Mouse (Mus musculus): ENCODE measurements around the gene Cdk5rap3. TPM values are rescaled to one million over a fixed set of nuclear protein-coding genes. Genes with fewer than 3 reads are reported as not detected.

The Cdk5rap3 gene
- polyA plus RNA-seq (2014; fragmentation: Illumina TruSeq; extraction: RNeasy Lipid Tissue Mini Kit (QIAGEN cat#74804); ENCODE audit: low read depth, low replicate concordance): 22.7 TPM

DNA sequence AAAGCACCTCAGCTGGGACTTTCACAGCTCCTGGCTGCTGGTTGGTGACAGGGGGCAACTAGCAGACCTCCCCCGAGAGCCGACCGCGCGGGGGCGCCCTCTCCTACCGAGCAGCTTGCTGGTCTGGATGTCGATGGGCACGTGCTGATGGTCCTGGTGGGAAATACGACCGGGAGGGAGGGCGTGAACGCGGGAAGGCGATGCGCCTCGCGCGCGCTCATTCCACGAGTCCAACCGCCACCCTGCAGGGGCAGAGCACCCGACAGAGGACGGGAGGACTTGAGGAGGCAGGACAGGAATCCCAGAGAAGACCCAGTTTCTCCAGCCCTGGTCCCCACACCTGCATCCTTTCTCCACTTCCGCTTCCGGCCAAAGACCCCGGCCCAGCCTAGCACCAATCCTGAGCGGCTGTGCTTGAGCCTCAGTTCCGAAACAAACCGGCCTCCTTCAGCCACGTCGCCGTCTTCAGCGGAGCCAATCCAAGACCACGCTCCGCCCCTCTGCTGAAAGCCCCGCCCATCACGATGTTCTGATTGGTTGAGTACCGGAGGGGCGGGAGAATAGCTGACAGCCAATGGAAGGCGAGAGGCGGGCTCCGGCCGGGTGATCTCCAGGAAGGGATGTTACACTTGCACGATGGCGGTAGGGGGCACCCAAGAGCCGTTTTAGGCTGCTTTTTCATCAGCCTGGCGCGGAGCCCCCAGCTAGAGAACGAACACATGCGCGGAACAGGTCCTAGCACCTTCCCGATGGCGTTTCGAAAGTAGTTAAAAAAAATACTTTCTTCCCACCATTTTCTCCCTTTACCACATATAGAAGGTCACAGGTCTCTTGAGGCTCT is at the start of gene Cdk5rap3:
Cdk5rap3 (minus strand) TSS at position 453 of the 841 bp plus-strand sequence.

DNA sequence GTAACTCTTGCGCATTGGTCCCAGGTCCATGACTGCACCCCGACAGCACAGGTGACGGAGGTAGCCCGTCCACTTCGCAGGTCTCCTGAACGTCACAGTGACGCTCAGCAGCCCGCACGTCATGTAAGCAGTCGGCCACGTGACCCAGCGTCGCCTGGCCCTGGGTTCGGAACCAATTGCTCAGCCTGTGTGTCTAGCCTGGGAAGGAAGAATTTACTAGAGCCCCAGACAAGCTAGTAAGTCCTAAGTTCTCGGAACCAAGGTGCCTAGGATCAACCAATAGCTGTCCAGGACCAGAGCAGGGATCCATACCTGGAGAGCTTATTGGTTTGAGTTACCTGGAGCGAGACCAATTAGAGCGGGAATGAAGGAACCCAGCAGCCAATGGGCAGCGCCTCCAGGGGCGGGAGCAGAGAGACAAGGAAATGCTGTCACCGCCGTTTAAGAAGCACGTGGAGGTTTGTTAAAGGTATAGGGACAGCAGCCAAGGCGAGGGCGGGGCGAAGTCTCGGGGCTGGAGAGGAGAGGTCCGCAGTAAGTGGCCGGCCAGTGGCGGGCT is 27.5 kb upstream of the Cdk5rap3 start, which contains the start of gene Pnpo:
Pnpo (minus strand) TSS at position 241 of the 559 bp plus-strand sequence.

DNA sequence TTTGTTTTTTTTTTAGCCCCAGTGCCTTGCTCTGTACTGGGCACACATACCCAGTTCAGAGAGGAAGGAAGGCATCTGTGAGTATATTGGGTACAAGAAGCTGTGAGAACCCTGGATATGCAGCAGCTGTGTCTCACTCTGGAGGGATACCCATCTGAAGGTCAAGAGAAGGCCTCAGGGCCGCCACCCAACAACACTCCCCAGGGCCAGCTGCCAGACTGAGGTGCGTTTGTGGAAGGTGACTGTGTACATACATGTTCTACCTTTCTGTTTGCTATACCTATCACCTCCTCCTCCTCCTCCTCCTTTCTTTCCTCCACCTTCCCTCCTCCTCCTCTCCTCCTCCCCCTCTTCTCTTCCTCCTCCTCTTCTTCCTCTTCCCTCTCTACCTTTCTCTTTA is 11.8 kb upstream of the Cdk5rap3 start, which contains the start of gene Prr15l:
Prr15l (plus strand) TSS at position 17 of the 400 bp plus-strand sequence.

Other genes with a start within 250 kb of the Cdk5rap3 start
- gene Snx11, start 138.9 kb downstream of the Cdk5rap3 start, polyA plus RNA-seq (2014; fragmentation: Illumina TruSeq; extraction: RNeasy Lipid Tissue Mini Kit (QIAGEN cat#74804); ENCODE audit: low read depth, low replicate concordance): 2.3 TPM
- gene Cbx1, start 127.4 kb downstream of the Cdk5rap3 start, polyA plus RNA-seq (2014; fragmentation: Illumina TruSeq; extraction: RNeasy Lipid Tissue Mini Kit (QIAGEN cat#74804); ENCODE audit: low read depth, low replicate concordance): 83.3 TPM
- 45.5 TPM for gene Nfe2l1, start 86.5 kb downstream of the Cdk5rap3 start, polyA plus RNA-seq (2014; fragmentation: Illumina TruSeq; extraction: RNeasy Lipid Tissue Mini Kit (QIAGEN cat#74804); ENCODE audit: low read depth, low replicate concordance)
- 14.4 TPM for gene Copz2, start 66.6 kb downstream of the Cdk5rap3 start, polyA plus RNA-seq (2014; fragmentation: Illumina TruSeq; extraction: RNeasy Lipid Tissue Mini Kit (QIAGEN cat#74804); ENCODE audit: low read depth, low replicate concordance)
- 14.7 TPM for gene Prr15l, start 11.6 kb upstream of the Cdk5rap3 start, polyA plus RNA-seq (2014; fragmentation: Illumina TruSeq; extraction: RNeasy Lipid Tissue Mini Kit (QIAGEN cat#74804); ENCODE audit: low read depth, low replicate concordance)
- gene Pnpo, start 27.5 kb upstream of the Cdk5rap3 start, polyA plus RNA-seq (2014; fragmentation: Illumina TruSeq; extraction: RNeasy Lipid Tissue Mini Kit (QIAGEN cat#74804); ENCODE audit: low read depth, low replicate concordance): 16.3 TPM
- gene Sp2, start 66.5 kb upstream of the Cdk5rap3 start, polyA plus RNA-seq (2014; fragmentation: Illumina TruSeq; extraction: RNeasy Lipid Tissue Mini Kit (QIAGEN cat#74804); ENCODE audit: low read depth, low replicate concordance): 2.5 TPM
- gene Sp6, start 96.9 kb upstream of the Cdk5rap3 start, polyA plus RNA-seq (2014; fragmentation: Illumina TruSeq; extraction: RNeasy Lipid Tissue Mini Kit (QIAGEN cat#74804); ENCODE audit: low read depth, low replicate concordance): 0.28 TPM
- gene Scrn2, start 113.4 kb upstream of the Cdk5rap3 start, polyA plus RNA-seq (2014; fragmentation: Illumina TruSeq; extraction: RNeasy Lipid Tissue Mini Kit (QIAGEN cat#74804); ENCODE audit: low read depth, low replicate concordance): not detected
- gene Lrrc46, start 124.9 kb upstream of the Cdk5rap3 start, polyA plus RNA-seq (2014; fragmentation: Illumina TruSeq; extraction: RNeasy Lipid Tissue Mini Kit (QIAGEN cat#74804); ENCODE audit: low read depth, low replicate concordance): 0.81 TPM
- gene Mrpl10, start 125.1 kb upstream of the Cdk5rap3 start, polyA plus RNA-seq (2014; fragmentation: Illumina TruSeq; extraction: RNeasy Lipid Tissue Mini Kit (QIAGEN cat#74804); ENCODE audit: low read depth, low replicate concordance): 18.1 TPM
- not detected for gene Osbpl7, start 134.1 kb upstream of the Cdk5rap3 start, polyA plus RNA-seq (2014; fragmentation: Illumina TruSeq; extraction: RNeasy Lipid Tissue Mini Kit (QIAGEN cat#74804); ENCODE audit: low read depth, low replicate concordance)
- not detected for gene Tbx21, start 198.8 kb upstream of the Cdk5rap3 start, polyA plus RNA-seq (2014; fragmentation: Illumina TruSeq; extraction: RNeasy Lipid Tissue Mini Kit (QIAGEN cat#74804); ENCODE audit: low read depth, low replicate concordance)
- 0.16 TPM for gene Tbkbp1, start 235.0 kb upstream of the Cdk5rap3 start, polyA plus RNA-seq (2014; fragmentation: Illumina TruSeq; extraction: RNeasy Lipid Tissue Mini Kit (QIAGEN cat#74804); ENCODE audit: low read depth, low replicate concordance)

All from kidney, adult 10 weeks (tissue).